Mouse (Mus musculus): Measurements from ENCODE around the gene Nap1l4. TPM values are rescaled to one million over a fixed set of nuclear protein-coding genes. Genes with fewer than 3 reads are reported as not detected.

The Nap1l4 gene
- total RNA-seq, 2 experiments from 2014 or later, result 110 to 119 TPM

GRCm38 (mm10) chr7:143481806-143482387 is 67.0 kb downstream of the Nap1l4 start:
- DNase-seq (ENCODE audit: low spot score in 2 of 2), result no peak

GRCm38 (mm10) chr7:143480498-143480897 is 68.4 kb downstream of the Nap1l4 start:
- DNase-seq (ENCODE audit: low spot score in 2 of 2), result peak; percentile 35 to 64

- DNase-seq (ENCODE audit: low spot score in 2 of 2), result no peak
Measured at GRCm38 (mm10) chr7:143477800-143478199, 71.1 kb downstream of the Nap1l4 start.

GRCm38 (mm10) chr7:143476702-143477335 is 72.1 kb downstream of the Nap1l4 start:
- DNase-seq (ENCODE audit: low spot score in 2 of 2), result no peak

GRCm38 (mm10) chr7:143475876-143476275 is 73.0 kb downstream of the Nap1l4 start:
- DNase-seq (ENCODE audit: low spot score in 2 of 2), result no peak

GRCm38 (mm10) chr7:143474811-143475210 is 74.1 kb downstream of the Nap1l4 start:
- DNase-seq (ENCODE audit: low spot score in 2 of 2), result no peak

- no peak for DNase-seq (ENCODE audit: low spot score in 2 of 2)
Measured at GRCm38 (mm10) chr7:143473347-143474101, 75.4 kb downstream of the Nap1l4 start, which contains the start of gene Slc22a18. TSS of gene Slc22a18 (plus strand) at chr7:143473736.

GRCm38 (mm10) chr7:143469946-143470345 is 79.0 kb downstream of the Nap1l4 start:
- DNase-seq (ENCODE audit: low spot score in 2 of 2), result peak; percentile 70 to 82

GRCm38 (mm10) chr7:143467714-143468113 is 81.2 kb downstream of the Nap1l4 start:
- no peak for DNase-seq (ENCODE audit: low spot score in 2 of 2)

- peak; percentile 82 to 89 for DNase-seq (ENCODE audit: low spot score in 2 of 2)
Measured at GRCm38 (mm10) chr7:143466099-143466677, 82.7 kb downstream of the Nap1l4 start.

GRCm38 (mm10) chr7:143464811-143465560 is 83.9 kb downstream of the Nap1l4 start:
- peak; percentile 34 to 39 for DNase-seq (ENCODE audit: low spot score in 2 of 2)

- peak; percentile 80 to 86 for DNase-seq (ENCODE audit: low spot score in 2 of 2)
Measured at GRCm38 (mm10) chr7:143463865-143464415, 85.0 kb downstream of the Nap1l4 start.

Small RNAs within 50 kb of the gene (microRNA-seq; reads per million reads assigned to microRNA genes)
- gene Mir7064, result 0.21 to 0.50 reads per million in 2 experiments

Other genes with a start within 250 kb of the Nap1l4 start
- 10 to 100 TPM; 11.9 to 13.3 TPM for gene Cdkn1c, start 88.1 kb downstream of the Nap1l4 start, total RNA-seq (2021)
- gene Slc22a18, start 75.4 kb downstream of the Nap1l4 start, total RNA-seq (2021), result under 1 TPM; 0.68 to 0.86 TPM
- not detected for gene Phlda2, start 46.0 kb downstream of the Nap1l4 start, total RNA-seq (2021)
- gene Cars, start 51.0 kb upstream of the Nap1l4 start, total RNA-seq (2021), result 10 to 100 TPM; 53.2 to 57.8 TPM
- gene Tnfrsf26, start 79.6 kb upstream of the Nap1l4 start, total RNA-seq (2021), result not detected
- 1 to 10 TPM; 1.7 to 2.1 TPM for gene Tnfrsf22, start 100.6 kb upstream of the Nap1l4 start, total RNA-seq (2021)
- 1 to 10 TPM; 1.0 to 1.1 TPM for gene Tnfrsf23, start 136.8 kb upstream of the Nap1l4 start, total RNA-seq (2021)
- 10 to 100 TPM; 34.1 to 36.6 TPM for gene Osbpl5, start 207.9 kb upstream of the Nap1l4 start, total RNA-seq (2021)
- not detected for gene Mrgprg, start 217.9 kb upstream of the Nap1l4 start, total RNA-seq (2021)
- gene Mrgpre, start 235.4 kb upstream of the Nap1l4 start, total RNA-seq (2021), result 1 to 10 TPM; 6.4 to 7.2 TPM